Mouse (Mus musculus) CH12.LX (cell line): ENCODE measurements around the gene Gm16253. TPM values are rescaled to one million over a fixed set of nuclear protein-coding genes. Genes with fewer than 3 reads are reported as not detected.

ENCODE experiments used
- DNase-seq: peaks from one replicate; pipeline ENCODE4 v3.0.0-alpha.2; 2013; ENCODE audit errors: extremely low read depth
- H3K27ac ChIP-seq: 2 replicates; pipeline ENCODE4 v1.5.1; 2012; ENCODE audit warnings: low read depth, mild to moderate bottlenecking, control low read depth, moderate library complexity; ENCODE audit not compliant: insufficient read depth
- H3K27me3 ChIP-seq: replicated peaks from 2 replicates; pipeline ENCODE3; 2012; ENCODE audit warnings: inconsistent platforms
- H3K36me3 ChIP-seq, 2 experiments: replicated peaks in 1 of 2; 2 replicates each; pipeline versions ENCODE3 to v1.6.1; 2012; ENCODE audit warnings: inconsistent platforms in 1 of 2, low read length in 1 of 2, mild to moderate bottlenecking in 1 of 2, mixed read lengths in 1 of 2, moderate library complexity in 1 of 2; ENCODE audit not compliant: control insufficient read depth in 1 of 2, insufficient read depth in 1 of 2
- H3K4me1 ChIP-seq, 2 experiments: 2 replicates each; pipeline ENCODE4 v1.6.1; 2012; ENCODE audit warnings: inconsistent platforms in 1 of 2, moderate library complexity in 1 of 2; ENCODE audit not compliant: insufficient read depth in 2 of 2, control insufficient read depth in 1 of 2
- H3K4me2 ChIP-seq: 2 replicates; pipeline ENCODE4 v1.6.1; 2012; ENCODE audit warnings: low read depth, mild to moderate bottlenecking, control low read depth; ENCODE audit not compliant: poor library complexity, insufficient read depth, severe bottlenecking
- H3K4me3 ChIP-seq, 3 experiments: fragments of 150-350 bp in 1 of 3; sonication (generic) in 1 of 3; replicated peaks in 1 of 3; 2 replicates each; pipeline versions ENCODE3 to v1.5.1; 2011 to 2012; ENCODE audit warnings: low read depth in 2 of 3, low read length in 2 of 3, mild to moderate bottlenecking in 2 of 3, moderate library complexity in 2 of 3, control low read depth in 1 of 3, improper control_type of control experiment in 1 of 3, inconsistent platforms in 1 of 3, mixed read lengths in 1 of 3; ENCODE audit not compliant: poor library complexity in 1 of 3
- H3K79me2 ChIP-seq: replicated peaks from 2 replicates; pipeline ENCODE4 v1.6.1; 2012; ENCODE audit warnings: mild to moderate bottlenecking, moderate library complexity; ENCODE audit not compliant: control insufficient read depth, poor library complexity, insufficient read depth, severe bottlenecking; ENCODE audit errors: extremely low read depth
- H3K9ac ChIP-seq: 2 replicates; pipeline ENCODE4 v1.6.1; 2012; ENCODE audit warnings: low read depth, mild to moderate bottlenecking, control low read depth, moderate library complexity; ENCODE audit not compliant: insufficient read depth
- H3K9me3 ChIP-seq: replicated peaks from 2 replicates; pipeline ENCODE3; 2012; ENCODE audit warnings: low read length, inconsistent platforms, mixed read lengths
- ELF1 ChIP-seq: IDR thresholded peaks from 2 replicates; pipeline ENCODE4 v1.6.1; 2014; ENCODE audit warnings: low read depth, mild to moderate bottlenecking, inconsistent platforms, low read length, improper control_type of control experiment
- JUND ChIP-seq: conservative IDR thresholded peaks from 2 replicates; pipeline ENCODE4 v1.6.1; 2011; ENCODE audit warnings: low read depth, low read length, improper control_type of control experiment
- MAFK ChIP-seq: IDR thresholded peaks from 2 replicates; pipeline ENCODE4 v1.6.1; 2011; ENCODE audit warnings: low read length, improper control_type of control experiment; ENCODE audit not compliant: insufficient replicate concordance
- MAZ ChIP-seq: IDR thresholded peaks from 2 replicates; pipeline ENCODE4 v1.6.1; 2012; ENCODE audit warnings: low read depth, mild to moderate bottlenecking, inconsistent platforms, low read length, improper control_type of control experiment, moderate library complexity
- MEF2A ChIP-seq: IDR thresholded peaks from 2 replicates; pipeline ENCODE4 v1.6.1; 2014; ENCODE audit warnings: low read depth, mild to moderate bottlenecking, inconsistent platforms, low read length, improper control_type of control experiment, borderline replicate concordance
- MXI1 ChIP-seq: IDR thresholded peaks from 2 replicates; pipeline ENCODE4 v1.6.1; 2011; ENCODE audit warnings: mild to moderate bottlenecking, low read depth, low read length, improper control_type of control experiment
- NELFE ChIP-seq: IDR thresholded peaks from 2 replicates; pipeline ENCODE4 v1.6.1; 2011; ENCODE audit warnings: low read depth, low read length, improper control_type of control experiment
- NRF1 ChIP-seq: IDR thresholded peaks from 2 replicates; pipeline ENCODE4 v1.6.1; 2014; ENCODE audit warnings: low read depth, mild to moderate bottlenecking, inconsistent platforms, low read length, improper control_type of control experiment, moderate library complexity
- POLR2A ChIP-seq: IDR thresholded peaks from 2 replicates; pipeline ENCODE4 v1.6.1; 2011; ENCODE audit warnings: low read depth, mild to moderate bottlenecking, improper control_type of control experiment, low read length
- TCF12 ChIP-seq: IDR thresholded peaks from 2 replicates; pipeline ENCODE4 v1.6.1; 2014; ENCODE audit warnings: low read depth, mild to moderate bottlenecking, inconsistent platforms, low read length, improper control_type of control experiment
- USF1 ChIP-seq: IDR thresholded peaks from 2 replicates; pipeline ENCODE4 v1.6.1; 2014; ENCODE audit warnings: low read depth, mild to moderate bottlenecking, inconsistent platforms, low read length, improper control_type of control experiment
- ZMIZ1 ChIP-seq: IDR thresholded peaks from 2 replicates; pipeline ENCODE4 v1.6.1; 2012; ENCODE audit warnings: low read depth, mild to moderate bottlenecking, inconsistent platforms, low read length, improper control_type of control experiment
- ZNF384 ChIP-seq: IDR thresholded peaks from 2 replicates; pipeline ENCODE4 v1.6.1; 2012; ENCODE audit warnings: low read depth, low read length, improper control_type of control experiment, inconsistent platforms
- dilution Hi-C: fragments of 300-500 bp; cut with MboI; formaldehyde crosslinking; loops from 2 replicates; pipeline ENCODE4 v1.14.3; 2020; ENCODE audit warnings: low sequenced_read_pairs; ENCODE audit not compliant: extremely low pct_unique_long_range_greater_than_20kb, extremely low pct_ligation_motif_present
- in situ Hi-C: fragments of 300-500 bp; cut with MboI; formaldehyde crosslinking; loops from 3 replicates; pipeline ENCODE4 v1.14.3; 2019; ENCODE audit warnings: low sequenced_read_pairs, low pct_ligation_motif_present, low pct_unique_long_range_greater_than_20kb, mixed read lengths
- polyA plus RNA-seq: library from polyadenylated mRNA; unstranded; fragments of >175 nt; gene quantifications from 2 replicates; pipeline ENCODE4 v1.2.1, GENCODE M21; 2012; ENCODE audit warnings: low read depth; ENCODE audit not compliant: insufficient read length
- total RNA-seq, 2 experiments: library from RNA; depleted of rRNA; stranded (reverse); fragments of 300-350 nt in 1 of 2; fragments of >200 nt in 1 of 2; gene quantifications; 2 replicates each; pipeline ENCODE4 v1.2.3; 2012 to 2014

Gm16253 gene
- total and polyA plus RNA-seq, 3 experiments = 0.46 to 0.72 TPM; not detected in 1

DNA sequence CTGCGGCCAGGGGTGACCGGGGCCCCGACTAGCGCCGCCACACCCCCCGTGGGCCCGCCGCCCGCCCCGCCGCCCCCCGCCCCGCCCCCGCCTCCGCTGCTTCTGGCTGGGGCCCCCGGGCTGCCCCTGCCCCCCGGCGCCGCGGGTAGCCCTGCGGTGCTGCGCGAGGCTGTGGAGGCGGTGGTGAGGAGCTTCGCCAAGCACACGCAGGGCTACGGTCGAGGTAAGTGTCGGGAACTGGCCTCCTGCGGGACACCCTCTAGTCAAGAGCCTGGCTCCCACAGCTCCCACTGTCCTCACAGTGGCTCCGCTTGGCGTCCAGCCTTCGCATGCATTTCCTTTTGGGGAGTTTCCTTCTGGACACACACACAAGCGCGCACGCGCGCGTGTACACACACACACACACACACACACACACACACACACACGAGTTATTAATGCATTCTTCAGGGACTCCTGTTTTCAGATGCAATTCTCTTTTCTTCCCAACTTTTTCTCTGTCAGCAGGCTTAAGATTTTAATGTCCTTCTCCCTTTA lies 24.5 kb downstream of the Gm16253 start:
- H3K4me1 ChIP-seq = peaks cover 4 to 20% of the 10 kb centered on the region in 2 experiments; a peak in 2 of 4 replicates
- no peaks in the 10 kb centered on the region for H3K27me3 ChIP-seq
- DNase-seq = no peak
- peak overlapping the region; percentile 83 for H3K4me2 ChIP-seq
- peak overlapping the region; percentile 71 for H3K9ac ChIP-seq
- dilution Hi-C loops = no loop called here
- H3K79me2 ChIP-seq = no peaks in the 10 kb centered on the region
- no peak overlapping the region for H3K27ac ChIP-seq
- H3K36me3 ChIP-seq = peaks cover 0 to 19% of the 10 kb centered on the region in 2 experiments
- in situ Hi-C loops = no loop called here
- no peak for TF ChIP-seq USF1
- peak; percentile 71 for TF ChIP-seq NRF1
- TF ChIP-seq MXI1 = 0 out of 2 replicates have a peak, but pooled peaks have one; percentile 8
- H3K4me3 ChIP-seq = peak overlapping the region; percentile 60 to 61 (median 61)
- peaks cover 14% of the 10 kb centered on the region for H3K9me3 ChIP-seq

- Histone ChIP-seq H3K4me3 (peak overlapping the region in 1 of 3 experiments; percentile 61), H3K4me2 (peak overlapping the region; percentile 83), H3K9ac (peak overlapping the region; percentile 71), H3K79me2 (no peaks in the 10 kb centered on the region), H3K27ac (no peak overlapping the region), H3K27me3 (no peaks in the 10 kb centered on the region), H3K4me1 (peaks cover 4 to 20% of the 10 kb centered on the region in 2 experiments; a peak in 2 of 4 replicates), H3K9me3 (peaks cover 14% of the 10 kb centered on the region), H3K36me3 (peaks cover 0 to 19% of the 10 kb centered on the region in 2 experiments)
- in situ Hi-C loops (no loop called here), dilution Hi-C loops (no loop called here)
- DNase-seq = no peak
- no peak for TF ChIP-seq NELFE
Measured at GRCm38 (mm10) chr3:96601941-96602703, 25.3 kb downstream of the Gm16253 start.

DNA sequence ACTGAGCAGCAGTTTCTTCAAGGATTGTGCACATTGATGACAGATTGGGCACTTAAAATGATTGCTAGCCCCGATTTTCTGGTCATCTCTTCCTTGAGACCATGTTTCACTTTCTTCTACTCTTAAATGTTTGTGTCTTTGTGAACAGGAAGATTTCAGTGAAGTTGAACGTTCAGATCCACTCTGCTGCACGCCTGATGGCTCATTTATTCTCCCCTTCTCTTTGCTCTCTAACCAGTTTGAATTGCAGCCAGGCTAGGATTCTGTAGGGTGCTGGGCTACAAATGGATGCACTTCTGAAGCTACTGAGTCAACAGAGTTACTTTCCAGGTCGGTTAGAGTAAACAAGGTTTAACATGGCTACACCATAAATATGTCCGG lies 25.9 kb downstream of the Gm16253 start:
- DNase-seq = no peak
- Histone ChIP-seq H3K27ac (no peak overlapping the region), H3K36me3 (peaks cover 0 to 16% of the 10 kb centered on the region in 2 experiments), H3K4me1 (peaks cover 4 to 20% of the 10 kb centered on the region in 2 experiments; a peak in 2 of 4 replicates), H3K9ac (no peak overlapping the region), H3K79me2 (no peaks in the 10 kb centered on the region), H3K27me3 (no peaks in the 10 kb centered on the region), H3K9me3 (peaks cover 8% of the 10 kb centered on the region), H3K4me2 (no peak overlapping the region), H3K4me3 (no peak overlapping the region)
- dilution Hi-C loops = no loop called here
- TF ChIP-seq MAFK = no peak
- TF ChIP-seq MEF2A = no peak
- no peak for TF ChIP-seq MAZ
- no peak for TF ChIP-seq JUND
- no peak for TF ChIP-seq NELFE
- no peak for TF ChIP-seq TCF12
- no peak for TF ChIP-seq ZMIZ1
- no peak for TF ChIP-seq ELF1
- TF ChIP-seq ZNF384 = no peak
- TF ChIP-seq POLR2A = no peak
- in situ Hi-C loops = no loop called here
